Mouse (Mus musculus): ENCODE results near the gene Dusp1. TPM values are rescaled to one million over a fixed set of nuclear protein-coding genes. Genes with fewer than 3 reads are reported as not detected.

The Dusp1 gene
- polyA plus RNA-seq, 1 experiment from 2014 or later, result 22.5 TPM

DNA sequence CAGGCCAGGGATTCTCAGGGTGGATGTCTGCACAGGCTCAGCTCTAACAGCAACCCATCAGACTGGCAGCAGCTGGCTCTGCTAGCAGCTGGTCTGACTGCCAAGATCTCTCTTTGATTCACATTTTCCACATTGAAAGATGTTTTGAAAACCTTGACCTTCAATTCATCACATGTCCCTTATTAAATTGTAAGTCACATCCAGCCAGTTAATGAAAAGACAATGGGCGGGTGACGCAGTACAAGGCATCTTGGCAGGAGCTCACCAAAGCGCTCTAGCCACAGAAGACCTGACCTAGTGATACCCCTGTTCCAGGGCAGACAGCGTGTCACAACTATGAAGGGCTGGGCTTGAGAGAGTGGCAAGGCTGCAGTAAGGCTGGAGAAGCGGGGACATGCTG is 20.4 kb upstream of the Dusp1 start:
- no peak for DNase-seq (ENCODE audit: low spot score)
- Histone ChIP-seq H3K36me3 (replicated peaks) (peaks cover 95% of the 10 kb centered on the region), H3K27ac (replicated peaks) (no peak overlapping the region), H3K4me1 (peaks cover 26% of the 10 kb centered on the region), H3K27me3 (replicated peaks; ENCODE audit: low read depth, poor library complexity, severe bottlenecking) (no peaks in the 10 kb centered on the region), H3K4me3 (no peak overlapping the region), H3K9me3 (no peaks in the 10 kb centered on the region)
- WGBS, result 96% methylated on average over 5 of the region's 5 CpGs

DNA sequence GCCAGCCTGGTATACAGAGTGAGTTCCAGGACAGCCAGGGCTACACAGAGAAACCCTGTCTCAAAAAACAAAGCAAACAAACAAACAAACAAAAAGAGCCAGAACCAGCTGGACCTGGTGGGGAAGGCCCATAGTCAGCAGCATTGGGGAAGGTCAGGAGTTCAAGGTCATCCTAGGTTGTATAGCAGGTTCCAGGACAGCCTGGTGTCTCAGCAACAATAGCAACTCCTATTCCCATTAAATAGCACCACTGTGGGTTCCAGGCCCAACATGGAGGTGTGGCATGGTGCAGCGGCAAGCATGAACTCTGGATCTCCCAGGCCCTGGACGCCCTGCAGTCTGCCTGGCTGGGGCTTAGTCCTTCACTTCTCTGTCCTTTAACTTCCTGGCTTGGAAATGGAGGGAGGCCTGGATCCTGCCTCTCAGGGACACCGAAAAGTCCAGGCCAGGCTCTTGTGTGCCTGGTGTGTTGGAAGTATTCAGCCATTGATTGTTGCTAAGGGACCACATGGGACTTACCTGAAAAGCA is 19.0 kb upstream of the Dusp1 start:
- H3K4me1 ChIP-seq, result peaks cover 26% of the 10 kb centered on the region

DNA sequence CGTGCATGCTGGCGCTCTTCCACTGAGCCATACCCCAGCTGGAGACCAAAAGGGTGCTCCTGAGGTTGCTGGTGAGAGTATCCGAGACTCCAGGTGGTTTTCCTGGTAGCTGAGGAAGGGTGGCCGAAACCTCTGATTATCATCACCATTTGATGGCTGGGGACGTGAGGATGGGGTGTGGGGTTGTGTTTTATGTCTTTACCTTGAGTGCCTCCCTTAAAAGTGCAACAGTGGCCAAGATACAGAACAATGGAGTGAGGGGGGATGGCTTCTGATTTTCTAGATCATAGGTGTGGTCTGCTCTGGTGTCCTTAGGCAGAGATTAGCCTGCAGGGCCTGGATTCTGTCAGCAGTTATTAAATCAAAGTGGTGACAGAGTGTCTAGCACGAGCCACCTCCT is 17.5 kb upstream of the Dusp1 start:
- Histone ChIP-seq H3K27me3 (replicated peaks; ENCODE audit: low read depth, poor library complexity, severe bottlenecking) (no peaks in the 10 kb centered on the region), H3K27ac (replicated peaks) (no peak overlapping the region), H3K4me1 (peaks cover 18% of the 10 kb centered on the region), H3K9me3 (no peaks in the 10 kb centered on the region), H3K36me3 (replicated peaks) (peaks cover 99% of the 10 kb centered on the region), H3K4me3 (no peak overlapping the region)
- WGBS, result 88% methylated on average over 6 of the region's 6 CpGs
- no peak for DNase-seq (ENCODE audit: low spot score)

More for the DNA sequence above, 19.0 kb upstream of the Dusp1 start:
- 95% methylated on average over 3 of the region's 3 CpGs for WGBS
- peaks cover 97% of the 10 kb centered on the region for H3K36me3 ChIP-seq (replicated peaks)
- H3K9me3 ChIP-seq, result no peaks in the 10 kb centered on the region
- no peak overlapping the region for H3K27ac ChIP-seq (replicated peaks)
- no peak for DNase-seq (ENCODE audit: low spot score)
- no peak overlapping the region for H3K4me3 ChIP-seq
- no peaks in the 10 kb centered on the region for H3K27me3 ChIP-seq (replicated peaks; ENCODE audit: low read depth, poor library complexity, severe bottlenecking)

DNA sequence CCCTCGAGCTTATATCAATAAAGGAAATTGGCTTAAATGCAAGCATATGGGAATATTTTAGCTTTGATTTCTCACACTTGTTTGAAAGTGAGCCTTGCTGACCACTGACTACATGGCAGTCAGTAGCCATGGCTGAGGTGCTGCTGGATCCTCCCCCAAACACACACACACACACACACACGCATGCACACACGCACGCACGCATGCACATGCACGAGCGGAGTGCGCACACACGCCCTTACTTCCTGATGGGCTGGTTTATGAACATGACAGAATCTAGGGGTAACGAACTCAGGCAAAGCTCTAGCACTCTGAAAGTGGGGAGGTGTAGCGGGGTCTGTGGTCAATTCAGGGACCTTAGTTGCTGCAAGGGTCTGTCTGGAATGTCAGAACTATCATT is 16.8 kb upstream of the Dusp1 start:
- no peak for DNase-seq (ENCODE audit: low spot score)
- Histone ChIP-seq H3K9me3 (no peaks in the 10 kb centered on the region), H3K36me3 (replicated peaks) (peaks cover 99% of the 10 kb centered on the region), H3K4me1 (peaks cover 11% of the 10 kb centered on the region), H3K4me3 (no peak overlapping the region), H3K27me3 (replicated peaks; ENCODE audit: low read depth, poor library complexity, severe bottlenecking) (no peaks in the 10 kb centered on the region), H3K27ac (replicated peaks) (no peak overlapping the region)
- 92% methylated on average over 11 of the region's 11 CpGs for WGBS

DNA sequence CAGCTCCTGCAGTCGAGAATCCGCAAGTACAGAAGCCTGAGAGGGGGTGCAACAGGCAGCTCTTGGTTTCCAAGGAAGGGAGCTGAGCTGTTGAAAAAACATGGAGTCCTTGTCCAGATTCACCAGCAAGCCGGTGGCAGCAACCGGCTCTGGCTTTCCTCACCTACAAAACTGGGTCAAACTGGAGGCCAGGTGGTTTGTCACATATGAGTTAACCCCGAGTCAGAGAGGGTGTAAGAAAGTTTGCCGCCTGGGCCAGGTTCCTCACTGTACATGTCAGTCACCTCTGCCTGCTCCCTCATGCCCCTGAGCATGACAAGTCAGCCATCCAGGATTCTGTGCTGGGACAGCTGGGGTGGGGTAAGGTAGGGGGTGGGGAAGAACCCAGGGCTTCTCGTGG is 16.2 kb upstream of the Dusp1 start:
- no peak for DNase-seq (ENCODE audit: low spot score)
- H3K4me1 ChIP-seq, result peaks cover 6% of the 10 kb centered on the region
- no peaks in the 10 kb centered on the region for H3K27me3 ChIP-seq (replicated peaks; ENCODE audit: low read depth, poor library complexity, severe bottlenecking)
- peaks cover 97% of the 10 kb centered on the region for H3K36me3 ChIP-seq (replicated peaks)
- H3K4me3 ChIP-seq, result no peak overlapping the region
- no peak overlapping the region for H3K27ac ChIP-seq (replicated peaks)
- 91% methylated on average over 7 of the region's 7 CpGs for WGBS
- no peaks in the 10 kb centered on the region for H3K9me3 ChIP-seq

DNA sequence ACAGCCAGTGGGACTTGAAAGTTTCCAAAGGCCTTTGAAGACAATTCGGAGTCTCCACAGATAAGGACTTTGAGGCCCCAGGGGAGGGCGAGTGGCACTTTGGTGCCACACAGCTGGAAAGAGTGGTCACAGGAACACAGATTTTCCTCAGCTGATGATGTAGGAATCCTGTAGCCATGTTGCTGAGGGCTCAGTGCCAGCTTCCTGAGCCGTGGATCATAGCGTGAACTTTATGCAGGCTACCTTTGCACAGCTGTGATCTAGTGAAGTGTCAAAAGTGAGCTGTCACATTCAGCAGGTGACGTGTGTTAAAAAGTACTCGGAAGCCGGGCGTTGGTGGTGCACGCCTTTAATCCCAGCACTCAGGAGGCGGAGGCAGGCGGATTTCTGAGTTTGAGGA is 15.4 kb upstream of the Dusp1 start:
- peaks cover 95% of the 10 kb centered on the region for H3K36me3 ChIP-seq (replicated peaks)
- peaks cover 6% of the 10 kb centered on the region for H3K4me1 ChIP-seq

DNA sequence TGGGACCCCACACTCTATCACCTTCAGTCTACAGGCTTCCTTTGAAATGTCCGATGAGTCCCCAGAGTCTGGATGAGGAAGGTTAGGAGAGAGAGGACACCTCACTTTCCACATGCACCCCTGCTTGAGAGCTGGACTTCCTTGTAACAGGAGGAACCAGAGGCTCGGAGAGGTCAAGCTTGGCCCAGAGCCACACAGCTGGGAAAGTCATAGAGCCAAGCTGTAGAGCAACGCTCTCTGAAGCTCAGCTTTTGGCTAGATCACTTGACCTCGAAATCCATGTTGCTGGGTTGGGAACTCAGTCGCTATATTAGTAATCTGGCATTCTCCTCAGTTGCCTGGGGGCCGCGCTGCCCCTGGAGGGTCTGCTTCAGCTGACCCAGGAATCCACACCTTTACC is 14.9 kb upstream of the Dusp1 start:
- Histone ChIP-seq H3K4me3 (no peak overlapping the region), H3K36me3 (replicated peaks) (peaks cover 95% of the 10 kb centered on the region), H3K9me3 (no peaks in the 10 kb centered on the region), H3K4me1 (peaks cover 6% of the 10 kb centered on the region), H3K27me3 (replicated peaks; ENCODE audit: low read depth, poor library complexity, severe bottlenecking) (no peaks in the 10 kb centered on the region), H3K27ac (replicated peaks) (no peak overlapping the region)
- WGBS, result 93% methylated on average over 7 of the region's 7 CpGs
- no peak for DNase-seq (ENCODE audit: low spot score)

More for the DNA sequence above, 15.4 kb upstream of the Dusp1 start:
- 92% methylated on average over 11 of the region's 11 CpGs for WGBS
- Histone ChIP-seq H3K9me3 (no peaks in the 10 kb centered on the region), H3K27ac (replicated peaks) (no peak overlapping the region), H3K4me3 (no peak overlapping the region), H3K27me3 (replicated peaks; ENCODE audit: low read depth, poor library complexity, severe bottlenecking) (no peaks in the 10 kb centered on the region)
- DNase-seq (ENCODE audit: low spot score), result no peak

DNA sequence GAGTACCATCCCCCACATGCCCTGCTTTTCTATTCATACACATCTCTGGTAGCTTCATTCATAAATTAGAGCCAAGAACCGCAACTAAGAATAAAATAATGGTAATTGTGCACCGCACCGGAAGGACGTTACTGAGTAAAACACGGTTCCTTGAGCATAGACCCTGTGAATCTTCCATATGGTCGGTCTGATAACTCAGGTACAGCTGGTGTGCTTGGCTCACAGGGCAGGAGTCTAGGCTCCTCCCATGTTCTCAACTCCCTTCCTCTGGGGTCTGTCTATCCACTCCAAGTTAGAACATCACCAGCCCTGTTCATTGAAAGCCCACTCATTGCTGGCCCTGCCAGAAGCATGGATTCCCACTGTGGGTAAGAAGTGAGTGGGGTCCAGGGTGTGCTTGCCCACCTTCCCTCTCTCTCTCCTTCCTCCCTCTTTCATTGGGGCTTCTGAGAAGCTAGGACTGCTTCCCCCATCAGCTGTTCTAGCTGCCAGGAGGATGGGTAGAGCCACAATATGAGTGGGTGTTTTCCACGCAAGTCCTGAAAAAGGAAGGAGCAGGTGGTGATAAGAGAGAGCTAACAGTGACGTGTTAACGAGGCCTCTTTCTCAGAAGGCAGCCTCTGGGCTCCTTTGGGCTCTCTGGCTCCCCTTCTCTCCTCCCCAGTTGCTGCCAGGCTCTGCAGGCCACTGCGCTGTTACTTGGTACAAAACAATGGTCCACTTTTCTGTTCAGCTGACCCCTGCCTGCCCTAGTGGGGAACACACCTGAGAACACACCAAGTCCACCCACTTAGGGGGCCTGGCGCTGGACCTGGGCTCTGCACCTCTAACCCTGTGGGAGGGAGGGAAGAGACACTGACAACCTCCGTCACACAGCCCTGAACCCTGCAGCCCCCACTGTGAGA is 14.1 kb upstream of the Dusp1 start:
- H3K36me3 ChIP-seq (replicated peaks), result peaks cover 93% of the 10 kb centered on the region
- H3K4me1 ChIP-seq, result peaks cover 6% of the 10 kb centered on the region
- 92% methylated on average over 12 of the region's 12 CpGs for WGBS
- DNase-seq (ENCODE audit: low spot score), result no peak
- H3K27me3 ChIP-seq (replicated peaks; ENCODE audit: low read depth, poor library complexity, severe bottlenecking), result no peaks in the 10 kb centered on the region
- no peak overlapping the region for H3K27ac ChIP-seq (replicated peaks)
- H3K9me3 ChIP-seq, result no peaks in the 10 kb centered on the region
- H3K4me3 ChIP-seq, result no peak overlapping the region

DNA sequence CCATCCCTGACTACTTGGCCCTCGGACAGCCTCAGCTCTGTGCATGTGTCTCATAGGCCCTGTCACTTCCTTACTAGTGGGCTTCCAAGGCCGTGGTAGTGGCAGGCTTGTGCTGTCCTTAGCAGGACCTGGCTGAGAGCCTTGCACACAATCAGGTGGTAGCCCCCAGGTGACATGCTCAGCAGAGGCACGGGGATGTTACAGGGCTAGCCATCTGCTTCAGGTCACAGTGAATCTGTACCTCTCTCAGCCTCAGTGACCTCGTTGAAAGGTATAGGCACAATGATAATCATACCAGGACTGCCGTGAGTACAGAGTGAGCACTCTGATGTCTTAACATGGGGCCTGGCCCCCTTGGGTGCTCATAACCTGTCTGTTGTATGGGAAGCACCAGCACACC is 12.8 kb upstream of the Dusp1 start:
- H3K4me3 ChIP-seq, result no peak overlapping the region
- no peaks in the 10 kb centered on the region for H3K27me3 ChIP-seq (replicated peaks; ENCODE audit: low read depth, poor library complexity, severe bottlenecking)
- no peak overlapping the region for H3K27ac ChIP-seq (replicated peaks)
- WGBS, result 91% methylated on average over 5 of the region's 5 CpGs
- peaks cover 93% of the 10 kb centered on the region for H3K36me3 ChIP-seq (replicated peaks)
- H3K9me3 ChIP-seq, result no peaks in the 10 kb centered on the region
- DNase-seq (ENCODE audit: low spot score), result no peak
- peaks cover 6% of the 10 kb centered on the region for H3K4me1 ChIP-seq

DNA sequence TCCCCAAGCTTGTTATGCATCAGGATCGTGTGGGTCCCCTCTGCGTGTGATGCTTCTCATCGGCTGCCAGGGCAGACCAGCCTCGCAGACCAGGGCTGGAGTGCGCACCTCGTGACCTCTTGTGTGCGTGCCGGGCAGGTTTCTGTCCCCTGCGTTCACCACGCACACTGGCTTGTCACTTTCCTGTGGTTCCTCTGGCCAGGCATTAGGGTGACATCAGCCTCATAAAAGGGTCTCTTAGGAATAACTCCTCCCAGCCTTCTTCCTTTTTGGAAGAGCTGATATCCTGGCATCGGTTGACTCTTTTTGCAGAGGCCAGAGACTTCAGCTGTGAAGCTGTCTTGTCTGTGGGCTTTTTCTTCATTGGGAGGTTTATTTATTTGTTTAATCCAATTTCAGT is 12.2 kb upstream of the Dusp1 start:
- WGBS, result 91% methylated on average over 11 of the region's 11 CpGs
- no peaks in the 10 kb centered on the region for H3K27me3 ChIP-seq (replicated peaks; ENCODE audit: low read depth, poor library complexity, severe bottlenecking)
- peaks cover 93% of the 10 kb centered on the region for H3K36me3 ChIP-seq (replicated peaks)
- no peak overlapping the region for H3K4me3 ChIP-seq
- peaks cover 6% of the 10 kb centered on the region for H3K4me1 ChIP-seq
- no peak overlapping the region for H3K27ac ChIP-seq (replicated peaks)
- H3K9me3 ChIP-seq, result no peaks in the 10 kb centered on the region
- no peak for DNase-seq (ENCODE audit: low spot score)

DNA sequence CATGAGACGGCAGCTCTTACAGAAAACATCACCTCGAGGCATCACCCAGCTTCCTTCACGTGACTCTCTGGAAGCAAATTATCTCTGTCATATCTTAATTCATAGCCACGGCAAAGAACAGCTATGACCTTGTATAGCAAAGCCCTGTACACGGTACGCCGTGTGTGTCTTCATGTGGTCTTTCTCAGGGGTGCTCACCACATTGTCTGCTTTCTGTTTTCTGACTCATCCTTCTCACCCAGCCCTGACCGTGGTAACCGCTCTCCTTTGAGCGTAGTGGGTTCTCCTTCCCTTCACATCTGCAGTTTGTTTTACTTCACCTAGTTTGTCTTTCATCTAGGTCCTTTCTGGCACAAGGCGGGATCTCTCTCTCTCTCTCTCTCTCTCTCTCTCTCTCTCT is 10.3 kb upstream of the Dusp1 start:
- no peak for DNase-seq (ENCODE audit: low spot score)
- Histone ChIP-seq H3K9me3 (no peaks in the 10 kb centered on the region; the same call in 1 of the 2 replicates), H3K36me3 (replicated peaks) (peaks cover 94% of the 10 kb centered on the region), H3K4me3 (no peak overlapping the region), H3K27ac (replicated peaks) (no peak overlapping the region), H3K4me1 (no peaks in the 10 kb centered on the region), H3K27me3 (replicated peaks; ENCODE audit: low read depth, poor library complexity, severe bottlenecking) (no peaks in the 10 kb centered on the region)
- WGBS, result 93% methylated on average over 11 of the region's 11 CpGs

DNA sequence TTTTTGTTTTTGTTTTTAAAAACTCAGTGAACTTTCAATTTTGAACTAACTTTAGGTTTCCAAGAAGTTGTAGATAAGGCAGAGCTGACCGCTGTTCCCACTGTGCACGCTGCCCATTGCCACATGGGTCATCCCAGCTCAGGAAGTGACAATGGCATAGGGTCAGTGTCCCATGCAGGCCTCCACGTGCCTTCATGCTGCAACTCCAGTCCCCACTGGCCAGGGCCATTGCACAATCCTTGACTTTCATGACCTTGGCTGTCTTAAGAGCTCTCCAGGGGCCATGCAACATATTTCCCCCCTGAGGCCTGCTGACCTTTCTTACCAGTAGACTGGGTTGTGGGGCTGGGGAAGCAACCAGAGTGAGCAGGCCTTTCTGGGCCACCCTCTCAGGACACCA is 9.4 kb upstream of the Dusp1 start:
- H3K27ac ChIP-seq (replicated peaks), result no peak overlapping the region
- H3K36me3 ChIP-seq (replicated peaks), result peaks cover 94% of the 10 kb centered on the region
- peaks cover 3% of the 10 kb centered on the region; the same call in 1 of the 2 replicates for H3K9me3 ChIP-seq
- DNase-seq (ENCODE audit: low spot score), result no peak
- H3K4me3 ChIP-seq, result no peak overlapping the region
- 82% methylated on average over 3 of the region's 3 CpGs for WGBS
- H3K27me3 ChIP-seq (replicated peaks; ENCODE audit: low read depth, poor library complexity, severe bottlenecking), result no peaks in the 10 kb centered on the region
- no peaks in the 10 kb centered on the region for H3K4me1 ChIP-seq

DNA sequence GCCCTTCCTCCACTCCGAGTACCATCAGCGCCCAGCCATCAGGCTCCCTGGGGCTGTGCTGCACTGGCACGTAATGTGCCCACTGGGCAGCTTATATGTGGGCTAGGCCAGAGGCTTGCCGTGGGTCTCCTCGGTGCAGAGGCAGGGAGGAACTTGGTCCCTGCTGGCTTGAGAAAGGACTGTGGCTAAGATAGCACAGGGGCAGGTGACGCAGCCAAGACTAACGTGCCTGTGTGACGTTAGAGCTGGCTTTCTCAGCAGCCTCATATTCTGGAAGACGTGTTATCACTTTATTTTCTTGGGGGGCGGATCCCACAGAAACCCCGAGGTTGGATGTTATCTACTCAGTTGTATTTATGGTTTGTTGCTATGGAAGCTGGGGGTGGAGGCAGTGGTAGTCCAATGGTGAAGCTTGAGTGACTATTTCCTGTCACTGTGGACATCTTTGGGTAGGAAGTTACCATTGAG is 8.8 kb upstream of the Dusp1 start:
- Histone ChIP-seq H3K36me3 (replicated peaks) (peaks cover 94% of the 10 kb centered on the region), H3K9me3 (peaks cover 8% of the 10 kb centered on the region), H3K4me1 (no peaks in the 10 kb centered on the region), H3K27ac (replicated peaks) (no peak overlapping the region), H3K27me3 (replicated peaks; ENCODE audit: low read depth, poor library complexity, severe bottlenecking) (no peaks in the 10 kb centered on the region), H3K4me3 (no peak overlapping the region)
- no peak for DNase-seq (ENCODE audit: low spot score)
- WGBS, result 90% methylated on average over 11 of the region's 11 CpGs
